Mouse (Mus musculus) thymus, adult 2 months (tissue): Measurements from ENCODE around the gene Gm20388.

Experiments
- CTCF ChIP-seq: fragments of 200-500 bp; IDR thresholded peaks from 2 replicates; pipeline ENCODE4 v1.5.1; 2012; ENCODE audit warnings: mild to moderate bottlenecking, control low read depth, low read length, moderate library complexity, borderline replicate concordance; ENCODE audit not compliant: control insufficient read depth, poor library complexity, insufficient read depth; ENCODE audit errors: extremely low read depth
- POLR2A ChIP-seq: fragments of 200-500 bp; IDR thresholded peaks from 2 replicates; pipeline ENCODE4 v1.6.1; 2012; ENCODE audit warnings: mild to moderate bottlenecking, low read length, control low read depth, moderate library complexity; ENCODE audit not compliant: control insufficient read depth, poor library complexity, insufficient read depth; ENCODE audit errors: extremely low read depth

- TF ChIP-seq CTCF (no peak), POLR2A (no peak)
These were observed 184.2 kb downstream of the Gm20388 start for GRCm38 (mm10) chr8:120094801-120095200.
